ENCODE assay signal across 14 mouse cellular contexts in genomic region chr7:48965796-48966512, GRCm38 (mm10). TPM values are rescaled to one million over a fixed set of nuclear protein-coding genes. Genes with fewer than 3 reads are reported as not detected.
DNase-seq lines count a peak whose midpoint lies in the region; ATAC-seq lines count a peak whose summit lies in the region.
"Had no signal": no experiment of that assay in that cellular context is flagged by ENCODE, and none has a peak within 500 bp of the region (broad histone marks: within the 10 kb centered on the region; RNA-seq: fewer than 3 reads in every experiment).

No protein-coding gene starts in this region.

- peaks cover 88% of the 10 kb centered on the region for H3K27me3 ChIP-seq in embryonic facial prominence, embryonic 13.5 days
- no peaks in the 10 kb centered on the region; the same call in 1 of the 2 replicates for H3K27me3 ChIP-seq in hindbrain, embryonic 16.5 days (replicated peaks; ENCODE audit: control insufficient read depth, insufficient read depth, low read length)

- ATAC-seq in embryonic facial prominence, embryonic 13.5 days (ENCODE audit: insufficient number of reproducible peaks, insufficient read depth, low FRiP score, low TSS enrichment, low read depth) = no peak; the same call in 1 of the 2 replicates
- ATAC-seq in hindbrain, embryonic 16.5 days = peak; percentile 38
- ATAC-seq: Patski had no signal

- DNase-seq in embryo, embryonic 10.5 days (ENCODE audit: low spot score) = peak; percentile 69
- DNase-seq in neural tube, embryonic 10.5 days (ENCODE audit: extremely low spot score, low spot score) = peak; percentile 41
- DNase-seq in kidney, postnatal 10 days = no peak
- no peak for DNase-seq in right cerebral cortex, adult 18-20 months
- no peak for DNase-seq in urinary bladder, postnatal 14 days (ENCODE audit: low spot score)
- DNase-seq: gastrocnemius, postnatal 25 days; kidney, postnatal 36 days; liver, embryonic 13.5 days; lung, postnatal 14 days; retina, postnatal 1 day had no signal

- H3K27ac ChIP-seq in embryonic facial prominence, embryonic 13.5 days = no peak overlapping the region
- no peak overlapping the region for H3K27ac ChIP-seq in hindbrain, embryonic 16.5 days (ENCODE audit: low read depth, low read length)
- H3K27ac ChIP-seq: heart, embryonic 13.5 days; liver, embryonic 13.5 days had no signal

- no peaks in the 10 kb centered on the region for H3K9me3 ChIP-seq in embryonic facial prominence, embryonic 13.5 days
- H3K9me3 ChIP-seq in hindbrain, embryonic 16.5 days (ENCODE audit: control insufficient read depth, low read length) = no peaks in the 10 kb centered on the region
- H3K9me3 ChIP-seq: heart, embryonic 13.5 days; liver, embryonic 13.5 days had no signal

- no peaks in the 10 kb centered on the region for H3K36me3 ChIP-seq in embryonic facial prominence, embryonic 13.5 days
- no peaks in the 10 kb centered on the region for H3K36me3 ChIP-seq in hindbrain, embryonic 16.5 days (ENCODE audit: control insufficient read depth, insufficient read depth, low read length)
- H3K36me3 ChIP-seq: heart, embryonic 13.5 days; liver, embryonic 13.5 days had no signal

- 17% methylated on average over 12 of the region's 12 CpGs for WGBS in embryonic facial prominence, embryonic 13.5 days
- WGBS in hindbrain, embryonic 16.5 days = 17% methylated on average over 12 of the region's 12 CpGs

- H3K4me3 ChIP-seq in embryonic facial prominence, embryonic 13.5 days = no peak overlapping the region
- H3K4me3 ChIP-seq in hindbrain, embryonic 16.5 days (ENCODE audit: low read length) = peak overlapping the region; percentile 15
- H3K4me3 ChIP-seq: heart, embryonic 13.5 days; liver, embryonic 13.5 days had no signal

- H3K9ac ChIP-seq in embryonic facial prominence, embryonic 13.5 days = no peak overlapping the region
- H3K9ac ChIP-seq in hindbrain, embryonic 16.5 days (ENCODE audit: low read depth, low read length) = no peak overlapping the region
- H3K9ac ChIP-seq: heart, embryonic 13.5 days; liver, embryonic 13.5 days had no signal

- peak overlapping the region; percentile 31 for H3K4me2 ChIP-seq in embryonic facial prominence, embryonic 13.5 days
- H3K4me2 ChIP-seq in hindbrain, embryonic 16.5 days (ENCODE audit: low read length) = peak overlapping the region; percentile 50
- H3K4me2 ChIP-seq: heart, embryonic 13.5 days; liver, embryonic 13.5 days had no signal

- H3K4me1 ChIP-seq in embryonic facial prominence, embryonic 13.5 days = peaks cover 21% of the 10 kb centered on the region
- H3K4me1 ChIP-seq in hindbrain, embryonic 16.5 days (ENCODE audit: control insufficient read depth, insufficient read depth, low read depth, low read length) = peaks cover 55% of the 10 kb centered on the region
- H3K4me1 ChIP-seq: liver, embryonic 13.5 days had no signal

RNA-seq across cellular contexts. Expression of gene Nav2, which starts 57.4 kb away (rescaled TPM):
- 22.1 and 22.4 TPM in 2 replicates for polyA plus RNA-seq in embryonic facial prominence, embryonic 13.5 days (2015; fragmentation: Nextera tagmentation; extraction: Ambion mirVana)
- polyA plus RNA-seq in hindbrain, embryonic 16.5 days (2015; fragmentation: Nextera tagmentation; extraction: Ambion mirVana) = 23.0 and 27.9 TPM in 2 replicates

Comparison
In these comparisons a context has a peak if more than half of its experiments do, and no peak if none do; other contexts are left out.
1. DNase-seq: peak in embryo, embryonic 10.5 days (single experiment) and neural tube, embryonic 10.5 days (single experiment); none in kidney, postnatal 10 days (single experiment), right cerebral cortex, adult 18-20 months (single experiment) and urinary bladder, postnatal 14 days (single experiment).